Mouse (Mus musculus): ENCODE measurements around the gene Usp40. TPM values are rescaled to one million over a fixed set of nuclear protein-coding genes. Genes with fewer than 3 reads are reported as not detected.

Usp40 gene
- polyA plus RNA-seq, 1 experiment from 2014 or later = 32.8 TPM

- H3K27ac ChIP-seq (replicated peaks in 1 of 2; ENCODE audit: control insufficient read depth in 1 of 2, insufficient read depth in 1 of 2, low read depth in 2 of 2, low read length in 2 of 2) = peak overlapping the region; percentile 49 to 60; a peak in 3 of 4 replicates
- H3K36me3 ChIP-seq (ENCODE audit: control insufficient read depth, insufficient read depth, low read length) = peaks cover 100% of the 10 kb centered on the region
These were observed 60.7 kb downstream of the Usp40 start for GRCm38 (mm10) chr1:87947681-87948091.

GRCm38 (mm10) chr1:87941765-87942164 lies 66.6 kb downstream of the Usp40 start:
- WGBS = 62% methylated on average over 1 of the region's 1 CpGs
- Histone ChIP-seq H3K27me3 (ENCODE audit: control insufficient read depth, insufficient read depth, low read length) (no peaks in the 10 kb centered on the region), H3K4me3 (ENCODE audit: control insufficient read depth in 1 of 2, insufficient read depth in 1 of 2, low read depth in 1 of 2, low read length in 2 of 2) (no peak overlapping the region), H3K27ac (replicated peaks in 1 of 2; ENCODE audit: control insufficient read depth in 1 of 2, insufficient read depth in 1 of 2, low read depth in 2 of 2, low read length in 2 of 2) (no peak overlapping the region), H3K9ac (ENCODE audit: low read length) (no peak overlapping the region), H3K4me2 (ENCODE audit: low read length) (no peak overlapping the region), H3K4me1 (ENCODE audit: control insufficient read depth in 2 of 2, insufficient read depth in 2 of 2, low read length in 2 of 2) (no peaks in the 10 kb centered on the region), H3K36me3 (ENCODE audit: control insufficient read depth, insufficient read depth, low read length) (peaks cover 100% of the 10 kb centered on the region), H3K9me3 (ENCODE audit: control insufficient read depth, low read length) (no peaks in the 10 kb centered on the region)
- no peak for ATAC-seq (ENCODE audit: insufficient number of reproducible peaks, insufficient read depth, low FRiP score, low read depth)

More at GRCm38 (mm10) chr1:87947681-87948091, 60.7 kb downstream of the Usp40 start:
- H3K4me2 ChIP-seq (ENCODE audit: low read length) = no peak overlapping the region
- WGBS = 15% methylated on average over 6 of the region's 6 CpGs
- no peak overlapping the region for H3K4me3 ChIP-seq (ENCODE audit: control insufficient read depth in 1 of 2, insufficient read depth in 1 of 2, low read depth in 1 of 2, low read length in 2 of 2)
- no peak overlapping the region for H3K9ac ChIP-seq (ENCODE audit: low read length)
- no peaks in the 10 kb centered on the region for H3K27me3 ChIP-seq (ENCODE audit: control insufficient read depth, insufficient read depth, low read length)
- H3K9me3 ChIP-seq (ENCODE audit: control insufficient read depth, low read length) = no peaks in the 10 kb centered on the region
- peaks cover 9 to 12% of the 10 kb centered on the region in 2 experiments for H3K4me1 ChIP-seq (ENCODE audit: control insufficient read depth in 2 of 2, insufficient read depth in 2 of 2, low read length in 2 of 2)
- peak; percentile 7; the same call in 1 of the 2 replicates for ATAC-seq (ENCODE audit: insufficient number of reproducible peaks, insufficient read depth, low FRiP score, low read depth)

- H3K4me1 ChIP-seq (ENCODE audit: control insufficient read depth in 2 of 2, insufficient read depth in 2 of 2, low read length in 2 of 2) = no peaks in the 10 kb centered on the region
- no peak overlapping the region for H3K4me2 ChIP-seq (ENCODE audit: low read length)
- ATAC-seq (ENCODE audit: insufficient number of reproducible peaks, insufficient read depth, low FRiP score, low read depth) = no peak
- WGBS = 46% methylated on average over 2 of the region's 2 CpGs
- peaks cover 86% of the 10 kb centered on the region for H3K36me3 ChIP-seq (ENCODE audit: control insufficient read depth, insufficient read depth, low read length)
- H3K4me3 ChIP-seq (ENCODE audit: control insufficient read depth in 1 of 2, insufficient read depth in 1 of 2, low read depth in 1 of 2, low read length in 2 of 2) = no peak overlapping the region
- no peak overlapping the region for H3K27ac ChIP-seq (replicated peaks in 1 of 2; ENCODE audit: control insufficient read depth in 1 of 2, insufficient read depth in 1 of 2, low read depth in 2 of 2, low read length in 2 of 2)
- H3K9me3 ChIP-seq (ENCODE audit: control insufficient read depth, low read length) = no peaks in the 10 kb centered on the region
- no peak overlapping the region for H3K9ac ChIP-seq (ENCODE audit: low read length)
- H3K27me3 ChIP-seq (ENCODE audit: control insufficient read depth, insufficient read depth, low read length) = no peaks in the 10 kb centered on the region
These were observed 71.8 kb downstream of the Usp40 start for GRCm38 (mm10) chr1:87936516-87936915.

GRCm38 (mm10) chr1:87936075-87936474 lies 72.3 kb downstream of the Usp40 start:
- H3K4me2 ChIP-seq (ENCODE audit: low read length) = no peak overlapping the region
- H3K36me3 ChIP-seq (ENCODE audit: control insufficient read depth, insufficient read depth, low read length) = peaks cover 86% of the 10 kb centered on the region
- no peaks in the 10 kb centered on the region for H3K4me1 ChIP-seq (ENCODE audit: control insufficient read depth in 2 of 2, insufficient read depth in 2 of 2, low read length in 2 of 2)
- no peak overlapping the region for H3K9ac ChIP-seq (ENCODE audit: low read length)
- no peak overlapping the region for H3K4me3 ChIP-seq (ENCODE audit: control insufficient read depth in 1 of 2, insufficient read depth in 1 of 2, low read depth in 1 of 2, low read length in 2 of 2)
- 90% methylated on average over 7 of the region's 7 CpGs for WGBS
- H3K27me3 ChIP-seq (ENCODE audit: control insufficient read depth, insufficient read depth, low read length) = no peaks in the 10 kb centered on the region
- no peaks in the 10 kb centered on the region for H3K9me3 ChIP-seq (ENCODE audit: control insufficient read depth, low read length)
- H3K27ac ChIP-seq (replicated peaks in 1 of 2; ENCODE audit: control insufficient read depth in 1 of 2, insufficient read depth in 1 of 2, low read depth in 2 of 2, low read length in 2 of 2) = no peak overlapping the region
- ATAC-seq (ENCODE audit: insufficient number of reproducible peaks, insufficient read depth, low FRiP score, low read depth) = no peak

- Histone ChIP-seq H3K4me1 (ENCODE audit: control insufficient read depth in 2 of 2, insufficient read depth in 2 of 2, low read length in 2 of 2) (no peaks in the 10 kb centered on the region), H3K27me3 (ENCODE audit: control insufficient read depth, insufficient read depth, low read length) (no peaks in the 10 kb centered on the region), H3K36me3 (ENCODE audit: control insufficient read depth, insufficient read depth, low read length) (peaks cover 86% of the 10 kb centered on the region), H3K4me2 (ENCODE audit: low read length) (no peak overlapping the region), H3K4me3 (ENCODE audit: control insufficient read depth in 1 of 2, insufficient read depth in 1 of 2, low read depth in 1 of 2, low read length in 2 of 2) (no peak overlapping the region), H3K9me3 (ENCODE audit: control insufficient read depth, low read length) (no peaks in the 10 kb centered on the region), H3K9ac (ENCODE audit: low read length) (no peak overlapping the region), H3K27ac (replicated peaks in 1 of 2; ENCODE audit: control insufficient read depth in 1 of 2, insufficient read depth in 1 of 2, low read depth in 2 of 2, low read length in 2 of 2) (no peak overlapping the region)
- no peak for ATAC-seq (ENCODE audit: insufficient number of reproducible peaks, insufficient read depth, low FRiP score, low read depth)
- WGBS = 77% methylated on average over 2 of the region's 2 CpGs
These were observed 72.8 kb downstream of the Usp40 start for GRCm38 (mm10) chr1:87935546-87935945.

- Histone ChIP-seq H3K4me3 (ENCODE audit: control insufficient read depth in 1 of 2, insufficient read depth in 1 of 2, low read depth in 1 of 2, low read length in 2 of 2) (no peak overlapping the region), H3K36me3 (ENCODE audit: control insufficient read depth, insufficient read depth, low read length) (peaks cover 86% of the 10 kb centered on the region), H3K4me1 (ENCODE audit: control insufficient read depth in 2 of 2, insufficient read depth in 2 of 2, low read length in 2 of 2) (no peaks in the 10 kb centered on the region), H3K27me3 (ENCODE audit: control insufficient read depth, insufficient read depth, low read length) (no peaks in the 10 kb centered on the region), H3K27ac (replicated peaks in 1 of 2; ENCODE audit: control insufficient read depth in 1 of 2, insufficient read depth in 1 of 2, low read depth in 2 of 2, low read length in 2 of 2) (no peak overlapping the region), H3K9ac (ENCODE audit: low read length) (no peak overlapping the region), H3K4me2 (ENCODE audit: low read length) (no peak overlapping the region), H3K9me3 (ENCODE audit: control insufficient read depth, low read length) (no peaks in the 10 kb centered on the region)
- 86% methylated on average over 9 of the region's 9 CpGs for WGBS
- ATAC-seq (ENCODE audit: insufficient number of reproducible peaks, insufficient read depth, low FRiP score, low read depth) = no peak
These were observed 73.3 kb downstream of the Usp40 start for GRCm38 (mm10) chr1:87935095-87935494.

- Histone ChIP-seq H3K9me3 (ENCODE audit: control insufficient read depth, low read length) (no peaks in the 10 kb centered on the region), H3K36me3 (ENCODE audit: control insufficient read depth, insufficient read depth, low read length) (peaks cover 82% of the 10 kb centered on the region), H3K27ac (replicated peaks in 1 of 2; ENCODE audit: control insufficient read depth in 1 of 2, insufficient read depth in 1 of 2, low read depth in 2 of 2, low read length in 2 of 2) (no peak overlapping the region; a peak in 1 of 4 replicates), H3K4me3 (ENCODE audit: control insufficient read depth in 1 of 2, insufficient read depth in 1 of 2, low read depth in 1 of 2, low read length in 2 of 2) (no peak overlapping the region), H3K27me3 (ENCODE audit: control insufficient read depth, insufficient read depth, low read length) (no peaks in the 10 kb centered on the region), H3K4me2 (ENCODE audit: low read length) (no peak overlapping the region), H3K9ac (ENCODE audit: low read length) (no peak overlapping the region), H3K4me1 (ENCODE audit: control insufficient read depth in 2 of 2, insufficient read depth in 2 of 2, low read length in 2 of 2) (no peaks in the 10 kb centered on the region)
- no peak for ATAC-seq (ENCODE audit: insufficient number of reproducible peaks, insufficient read depth, low FRiP score, low read depth)
- WGBS = 69% methylated on average over 5 of the region's 5 CpGs
These were observed 75.3 kb downstream of the Usp40 start for GRCm38 (mm10) chr1:87933051-87933450.

GRCm38 (mm10) chr1:87929730-87930129 lies 78.6 kb downstream of the Usp40 start:
- no peak overlapping the region for H3K9ac ChIP-seq (ENCODE audit: low read length)
- no peak for ATAC-seq (ENCODE audit: insufficient number of reproducible peaks, insufficient read depth, low FRiP score, low read depth)
- peaks cover 86% of the 10 kb centered on the region for H3K36me3 ChIP-seq (ENCODE audit: control insufficient read depth, insufficient read depth, low read length)
- no peaks in the 10 kb centered on the region for H3K27me3 ChIP-seq (ENCODE audit: control insufficient read depth, insufficient read depth, low read length)
- H3K27ac ChIP-seq (replicated peaks in 1 of 2; ENCODE audit: control insufficient read depth in 1 of 2, insufficient read depth in 1 of 2, low read depth in 2 of 2, low read length in 2 of 2) = no peak overlapping the region
- H3K4me3 ChIP-seq (ENCODE audit: control insufficient read depth in 1 of 2, insufficient read depth in 1 of 2, low read depth in 1 of 2, low read length in 2 of 2) = no peak overlapping the region
- 58% methylated on average over 5 of the region's 5 CpGs for WGBS
- no peaks in the 10 kb centered on the region for H3K4me1 ChIP-seq (ENCODE audit: control insufficient read depth in 2 of 2, insufficient read depth in 2 of 2, low read length in 2 of 2)
- no peaks in the 10 kb centered on the region for H3K9me3 ChIP-seq (ENCODE audit: control insufficient read depth, low read length)
- no peak overlapping the region for H3K4me2 ChIP-seq (ENCODE audit: low read length)

Data from heart, embryonic 14.5 days (tissue).